Mouse (Mus musculus): ENCODE data around the gene Aoc3. TPM values are rescaled to one million over a fixed set of nuclear protein-coding genes. Genes with fewer than 3 reads are reported as not detected.

The Aoc3 gene
- polyA plus RNA-seq (2016; fragmentation: Nextera tagmentation; extraction: Ambion mirVana), result 0.06 TPM in 1 of 2 replicates, not detected in the other

GRCm38 (mm10) chr11:101330371-101330924 lies at the start of gene Aoc3:
Gene Aoc3 (plus strand): TSS chr11:101330605.
- Histone ChIP-seq H3K4me1 (replicated peaks) (peaks cover 24% of the 10 kb centered on the region), H3K27ac (no peak within 1 kb of the TSS; the same call in 1 of the 2 replicates), H3K27me3 (ENCODE audit: insufficient read depth, poor library complexity, severe bottlenecking) (no peaks in the 10 kb centered on the region), H3K4me3 (no peak within 1 kb of the TSS), H3K36me3 (peaks cover 23% of the 10 kb centered on the region), H3K9me3 (no peaks in the 10 kb centered on the region)
- WGBS, result 71% methylated on average over 7 of the region's 7 CpGs
- DNase-seq (ENCODE audit: low spot score), result no peak

GRCm38 (mm10) chr11:101280837-101281236 lies 49.6 kb upstream of the Aoc3 start:
- Histone ChIP-seq H3K36me3 (peaks cover 20% of the 10 kb centered on the region), H3K4me3 (no peak overlapping the region), H3K4me1 (replicated peaks) (peaks cover 46% of the 10 kb centered on the region), H3K27me3 (ENCODE audit: insufficient read depth, poor library complexity, severe bottlenecking) (peaks cover 37% of the 10 kb centered on the region), H3K9me3 (no peaks in the 10 kb centered on the region), H3K27ac (no peak overlapping the region)
- 50% methylated on average over 7 of the region's 7 CpGs for WGBS
- DNase-seq (ENCODE audit: low spot score), result no peak

GRCm38 (mm10) chr11:101282896-101283295 lies 47.5 kb upstream of the Aoc3 start:
- Histone ChIP-seq H3K27me3 (ENCODE audit: insufficient read depth, poor library complexity, severe bottlenecking) (peaks cover 21% of the 10 kb centered on the region), H3K9me3 (no peaks in the 10 kb centered on the region), H3K36me3 (peaks cover 24% of the 10 kb centered on the region), H3K27ac (no peak overlapping the region), H3K4me1 (replicated peaks) (peaks cover 25% of the 10 kb centered on the region), H3K4me3 (no peak overlapping the region)
- no peak for DNase-seq (ENCODE audit: low spot score)
- WGBS, result 31% methylated on average over 5 of the region's 5 CpGs

- no peak overlapping the region for H3K4me3 ChIP-seq
- H3K4me1 ChIP-seq (replicated peaks), result peaks cover 19% of the 10 kb centered on the region
- H3K36me3 ChIP-seq, result peaks cover 33% of the 10 kb centered on the region
- no peak for DNase-seq (ENCODE audit: low spot score)
- WGBS, result 74% methylated on average over 4 of the region's 4 CpGs
- no peaks in the 10 kb centered on the region for H3K9me3 ChIP-seq
- H3K27ac ChIP-seq, result no peak overlapping the region
- peaks cover 21% of the 10 kb centered on the region for H3K27me3 ChIP-seq (ENCODE audit: insufficient read depth, poor library complexity, severe bottlenecking)
Observed at GRCm38 (mm10) chr11:101283805-101284204, 46.6 kb upstream of the Aoc3 start.

GRCm38 (mm10) chr11:101287306-101287705 lies 43.1 kb upstream of the Aoc3 start:
- no peaks in the 10 kb centered on the region for H3K9me3 ChIP-seq
- H3K27ac ChIP-seq, result no peak overlapping the region
- no peak overlapping the region for H3K4me3 ChIP-seq
- peaks cover 11% of the 10 kb centered on the region for H3K4me1 ChIP-seq (replicated peaks)
- H3K27me3 ChIP-seq (ENCODE audit: insufficient read depth, poor library complexity, severe bottlenecking), result no peaks in the 10 kb centered on the region
- DNase-seq (ENCODE audit: low spot score), result no peak
- WGBS, result 88% methylated on average over 9 of the region's 9 CpGs
- H3K36me3 ChIP-seq, result peaks cover 68% of the 10 kb centered on the region

GRCm38 (mm10) chr11:101291231-101291630 lies 39.2 kb upstream of the Aoc3 start:
- Histone ChIP-seq H3K4me1 (replicated peaks) (no peaks in the 10 kb centered on the region), H3K27me3 (ENCODE audit: insufficient read depth, poor library complexity, severe bottlenecking) (no peaks in the 10 kb centered on the region), H3K4me3 (no peak overlapping the region), H3K27ac (no peak overlapping the region), H3K9me3 (no peaks in the 10 kb centered on the region), H3K36me3 (peaks cover 100% of the 10 kb centered on the region)
- DNase-seq (ENCODE audit: low spot score), result no peak
- WGBS, result 97% methylated on average over 8 of the region's 8 CpGs

GRCm38 (mm10) chr11:101295191-101295590 lies 35.2 kb upstream of the Aoc3 start:
- Histone ChIP-seq H3K9me3 (no peaks in the 10 kb centered on the region), H3K4me3 (no peak overlapping the region), H3K27me3 (ENCODE audit: insufficient read depth, poor library complexity, severe bottlenecking) (no peaks in the 10 kb centered on the region), H3K36me3 (peaks cover 95% of the 10 kb centered on the region), H3K27ac (no peak overlapping the region), H3K4me1 (replicated peaks) (peaks cover 1% of the 10 kb centered on the region)
- no peak for DNase-seq (ENCODE audit: low spot score)
- WGBS, result 93% methylated on average over 8 of the region's 8 CpGs

GRCm38 (mm10) chr11:101300881-101301280 lies 29.5 kb upstream of the Aoc3 start:
- Histone ChIP-seq H3K27me3 (ENCODE audit: insufficient read depth, poor library complexity, severe bottlenecking) (no peaks in the 10 kb centered on the region), H3K36me3 (peaks cover 38% of the 10 kb centered on the region), H3K4me3 (peak overlapping the region; percentile 89), H3K9me3 (no peaks in the 10 kb centered on the region), H3K27ac (no peak overlapping the region), H3K4me1 (replicated peaks) (peaks cover 18% of the 10 kb centered on the region)
- 68% methylated on average over 7 of the region's 7 CpGs for WGBS
- no peak for DNase-seq (ENCODE audit: low spot score)

- no peaks in the 10 kb centered on the region for H3K9me3 ChIP-seq
- WGBS, result 14% methylated on average over 26 of the region's 26 CpGs
- H3K27ac ChIP-seq, result peak overlapping the region; percentile 88
Observed at GRCm38 (mm10) chr11:101301299-101302003, 29.0 kb upstream of the Aoc3 start.

GRCm38 (mm10) chr11:101302004-101302798 lies 28.2 kb upstream of the Aoc3 start, which contains the start of gene Becn1:
Gene Becn1 (minus strand): TSS chr11:101302286.
- no peaks in the 10 kb centered on the region; the same call in 1 of the 2 replicates for H3K27me3 ChIP-seq (ENCODE audit: insufficient read depth, poor library complexity, severe bottlenecking)
- peak within 1 kb of the TSS; percentile 89 for H3K4me3 ChIP-seq
- no peaks in the 10 kb centered on the region for H3K9me3 ChIP-seq
- peak within 1 kb of the TSS; percentile 88 for H3K27ac ChIP-seq
- peaks cover 27% of the 10 kb centered on the region for H3K36me3 ChIP-seq
- H3K4me1 ChIP-seq (replicated peaks), result peaks cover 18% of the 10 kb centered on the region
- peak; percentile 96 for DNase-seq (ENCODE audit: low spot score)
- WGBS, result 7% methylated on average over 39 of the region's 39 CpGs

More at GRCm38 (mm10) chr11:101301299-101302003, 29.0 kb upstream of the Aoc3 start:
- H3K4me1 ChIP-seq (replicated peaks), result peaks cover 18% of the 10 kb centered on the region
- peak overlapping the region; percentile 89 for H3K4me3 ChIP-seq
- H3K27me3 ChIP-seq (ENCODE audit: insufficient read depth, poor library complexity, severe bottlenecking), result no peaks in the 10 kb centered on the region
- DNase-seq (ENCODE audit: low spot score), result no peak
- peaks cover 33% of the 10 kb centered on the region for H3K36me3 ChIP-seq

GRCm38 (mm10) chr11:101307744-101308143 lies 22.7 kb upstream of the Aoc3 start:
- 45% methylated on average over 5 of the region's 5 CpGs for WGBS
- Histone ChIP-seq H3K27ac (no peak overlapping the region), H3K27me3 (ENCODE audit: insufficient read depth, poor library complexity, severe bottlenecking) (peaks cover 4% of the 10 kb centered on the region; the same call in 1 of the 2 replicates), H3K4me3 (no peak overlapping the region), H3K4me1 (replicated peaks) (no peaks in the 10 kb centered on the region), H3K9me3 (no peaks in the 10 kb centered on the region), H3K36me3 (no peaks in the 10 kb centered on the region)
- no peak for DNase-seq (ENCODE audit: low spot score)

- Histone ChIP-seq H3K9me3 (no peaks in the 10 kb centered on the region), H3K4me1 (replicated peaks) (0 out of 2 replicates have a peak, but pooled peaks cover 3% of the 10 kb centered on the region), H3K4me3 (no peak overlapping the region), H3K27me3 (ENCODE audit: insufficient read depth, poor library complexity, severe bottlenecking) (peaks cover 4% of the 10 kb centered on the region; the same call in 1 of the 2 replicates), H3K36me3 (no peaks in the 10 kb centered on the region), H3K27ac (no peak overlapping the region)
- no peak for DNase-seq (ENCODE audit: low spot score)
- WGBS, result 91% methylated on average over 3 of the region's 3 CpGs
Observed at GRCm38 (mm10) chr11:101311083-101311482, 19.3 kb upstream of the Aoc3 start.

Measured in hindbrain, embryonic 10.5 days (tissue).